ENCODE assay signal across 10 mouse cellular contexts in the genomic region with DNA sequence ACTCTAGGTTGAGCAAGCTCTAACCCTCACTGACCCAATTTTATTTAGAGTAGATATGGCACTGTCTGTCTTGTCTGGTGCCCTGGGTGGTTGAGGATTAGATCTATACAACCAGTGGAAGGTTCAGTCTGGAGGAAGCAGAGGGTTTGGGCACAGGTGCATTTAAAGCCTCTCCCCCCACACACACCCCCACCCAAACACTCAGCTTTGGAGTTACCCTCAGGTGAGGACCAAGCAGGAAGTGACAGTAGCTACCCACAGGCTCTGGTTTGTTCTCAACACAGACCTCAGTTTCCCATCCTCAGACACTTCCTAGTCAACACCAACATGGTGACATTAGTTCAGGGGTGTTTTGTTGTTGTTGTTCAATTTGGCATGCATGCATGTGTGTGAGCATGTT. TPM values are rescaled to one million over a fixed set of nuclear protein-coding genes. Genes with fewer than 3 reads are reported as not detected.
DNase-seq lines count a peak whose midpoint lies in the region; ATAC-seq and TF ChIP-seq lines count a peak whose summit lies in the region.
"Had no signal": no experiment of that assay in that cellular context is flagged by ENCODE, and none has a peak within 500 bp of the region (broad histone marks: within the 10 kb centered on the region; RNA-seq: fewer than 3 reads in every experiment).

No protein-coding gene starts in this region.

- peaks cover 15% of the 10 kb centered on the region; the same call in 1 of the 2 replicates for H3K4me1 ChIP-seq in kidney, postnatal 0 days (replicated peaks; ENCODE audit: insufficient read depth, low read length)
- H3K4me1 ChIP-seq in bone marrow, adult 2 months (ENCODE audit: control insufficient read depth, insufficient read depth, low read length) = peaks cover 6% of the 10 kb centered on the region
- H3K4me1 ChIP-seq in limb, embryonic 10.5 days = peaks cover 21% of the 10 kb centered on the region

- no peaks in the 10 kb centered on the region for H3K27me3 ChIP-seq in kidney, postnatal 0 days (ENCODE audit: insufficient read depth, low read length)
- no peaks in the 10 kb centered on the region for H3K27me3 ChIP-seq in limb, embryonic 10.5 days (ENCODE audit: low read depth, poor library complexity, severe bottlenecking)
- no peaks in the 10 kb centered on the region for H3K27me3 ChIP-seq in splenic B cell, adult 2 months (ENCODE audit: control insufficient read depth, insufficient read depth, low read length, poor library complexity, severe bottlenecking)

- TF ChIP-seq POLR2A in bone marrow, adult 2 months (IDR thresholded peaks at IDR 0.05; ENCODE audit: borderline replicate concordance, control insufficient read depth, low read depth, low read length) = no peak

- DNase-seq in kidney, postnatal 0 days (ENCODE audit: low spot score) = no peak
- DNase-seq in kidney, postnatal 14 days = no peak
- no peak for DNase-seq in limb, embryonic 10.5 days (ENCODE audit: low spot score)
- peak; percentile 23 for DNase-seq in splenic B cell, adult 2 months (ENCODE audit: low read depth, low spot score)
- DNase-seq in retina, postnatal 1 day = no peak
- DNase-seq in urinary bladder, postnatal 10 days (ENCODE audit: low spot score) = no peak
- DNase-seq: heart, postnatal 10 days; kidney, postnatal 4 days had no signal

- peak overlapping the region; percentile 93; the same call in 1 of the 2 replicates for H3K4me2 ChIP-seq in kidney, postnatal 0 days (ENCODE audit: low read length)

- H3K9ac ChIP-seq in kidney, postnatal 0 days (ENCODE audit: low read depth, low read length) = no peak overlapping the region

- no peak for ATAC-seq in kidney, postnatal 0 days (replicated peaks; ENCODE audit: low FRiP score, low read depth)
- ATAC-seq: lung, postnatal 0 days had no signal

- 0 out of 2 replicates have a peak, but pooled peaks cover 2% of the 10 kb centered on the region for H3K36me3 ChIP-seq in kidney, postnatal 0 days (ENCODE audit: insufficient read depth, low read length)
- peaks cover 50% of the 10 kb centered on the region for H3K36me3 ChIP-seq in limb, embryonic 10.5 days
- no peaks in the 10 kb centered on the region; the same call in 1 of the 2 replicates for H3K36me3 ChIP-seq in splenic B cell, adult 2 months (ENCODE audit: control insufficient read depth, insufficient read depth, low read length, poor library complexity, severe bottlenecking)

- no peak for TF ChIP-seq CTCF in kidney, postnatal 0 days (IDR thresholded peaks at IDR 0.05; ENCODE audit: low read depth)
- TF ChIP-seq CTCF in bone marrow, adult 2 months (IDR thresholded peaks at IDR 0.05; ENCODE audit: control insufficient read depth, insufficient read depth, low read length) = no peak

- no peak overlapping the region for H3K27ac ChIP-seq in kidney, postnatal 0 days
- H3K27ac ChIP-seq in bone marrow, adult 2 months (ENCODE audit: control insufficient read depth, insufficient read depth, low read depth, low read length, poor library complexity) = peak overlapping the region; percentile 92; the same call in 1 of the 2 replicates
- H3K27ac ChIP-seq in limb, embryonic 10.5 days = no peak overlapping the region

- no peaks in the 10 kb centered on the region for H3K9me3 ChIP-seq in kidney, postnatal 0 days (replicated peaks; ENCODE audit: low read length)
- H3K9me3 ChIP-seq in limb, embryonic 10.5 days (replicated peaks) = no peaks in the 10 kb centered on the region

- H3K4me3 ChIP-seq in kidney, postnatal 0 days (replicated peaks; ENCODE audit: low read depth, low read length) = no peak overlapping the region
- H3K4me3 ChIP-seq in bone marrow, adult 2 months (replicated peaks; ENCODE audit: control insufficient read depth, low read depth, low read length) = peak overlapping the region; percentile 7
- H3K4me3 ChIP-seq in limb, embryonic 10.5 days = peak overlapping the region; percentile 95; the same call in 1 of the 2 replicates

RNA-seq across cellular contexts. Expression of a gene that starts 1.8 kb away (rescaled TPM):
- 100 and 108 TPM in 2 replicates for polyA plus RNA-seq in kidney, postnatal 0 days (2015; fragmentation: Nextera tagmentation; extraction: Ambion mirVana)
- 36.5 and 38.5 TPM in 2 replicates for polyA plus RNA-seq in bone marrow, adult 2 months (2011; ENCODE audit: insufficient read depth, insufficient read length, low replicate concordance, missing spikeins)
- polyA plus RNA-seq in limb, embryonic 10.5 days (2016; fragmentation: Nextera tagmentation; extraction: Ambion mirVana) = 137 and 139 TPM in 2 replicates

RNA-seq across cellular contexts. Expression of a gene that starts 26.6 kb away (rescaled TPM):
- polyA plus RNA-seq in kidney, postnatal 0 days (2015; fragmentation: Nextera tagmentation; extraction: Ambion mirVana) = 0.24 TPM in 1 of 2 replicates, not detected in the other
- polyA plus RNA-seq in bone marrow, adult 2 months (2011; ENCODE audit: insufficient read depth, insufficient read length, low replicate concordance, missing spikeins) = 6.4 and 7.7 TPM in 2 replicates
- polyA plus RNA-seq in limb, embryonic 10.5 days (2016; fragmentation: Nextera tagmentation; extraction: Ambion mirVana) = not detected in 2 replicates

RNA-seq across cellular contexts. Expression of a gene that starts 28.0 kb away (rescaled TPM):
- polyA plus RNA-seq in kidney, postnatal 0 days (2015; fragmentation: Nextera tagmentation; extraction: Ambion mirVana) = 604 and 692 TPM in 2 replicates
- 80.7 and 138 TPM in 2 replicates for polyA plus RNA-seq in bone marrow, adult 2 months (2011; ENCODE audit: insufficient read depth, insufficient read length, low replicate concordance, missing spikeins)
- polyA plus RNA-seq in limb, embryonic 10.5 days (2016; fragmentation: Nextera tagmentation; extraction: Ambion mirVana) = 828 and 829 TPM in 2 replicates

RNA-seq across cellular contexts. Expression of a gene that starts 49.8 kb away (rescaled TPM):
- not detected in 2 replicates for polyA plus RNA-seq in kidney, postnatal 0 days (2015; fragmentation: Nextera tagmentation; extraction: Ambion mirVana)
- polyA plus RNA-seq in bone marrow, adult 2 months (2011; ENCODE audit: insufficient read depth, insufficient read length, low replicate concordance, missing spikeins) = not detected in 2 replicates
- polyA plus RNA-seq in limb, embryonic 10.5 days (2016; fragmentation: Nextera tagmentation; extraction: Ambion mirVana) = not detected in 2 replicates

RNA-seq across cellular contexts. Expression of a gene that starts 50.6 kb away (rescaled TPM):
- not detected in 2 replicates for polyA plus RNA-seq in kidney, postnatal 0 days (2015; fragmentation: Nextera tagmentation; extraction: Ambion mirVana)
- not detected in 2 replicates for polyA plus RNA-seq in bone marrow, adult 2 months (2011; ENCODE audit: insufficient read depth, insufficient read length, low replicate concordance, missing spikeins)
- polyA plus RNA-seq in limb, embryonic 10.5 days (2016; fragmentation: Nextera tagmentation; extraction: Ambion mirVana) = not detected in 2 replicates
- polyA plus RNA-seq: lung, postnatal 0 days had no signal
